Mouse (Mus musculus): ENCODE measurements at regions not wholly inside any gene's neighbourhood (a gene's known extent, or its start where the extent isn't known, plus 50 kb on each side); places are given as distances from the start of the nearest gene placed in this dataset.

DNA sequence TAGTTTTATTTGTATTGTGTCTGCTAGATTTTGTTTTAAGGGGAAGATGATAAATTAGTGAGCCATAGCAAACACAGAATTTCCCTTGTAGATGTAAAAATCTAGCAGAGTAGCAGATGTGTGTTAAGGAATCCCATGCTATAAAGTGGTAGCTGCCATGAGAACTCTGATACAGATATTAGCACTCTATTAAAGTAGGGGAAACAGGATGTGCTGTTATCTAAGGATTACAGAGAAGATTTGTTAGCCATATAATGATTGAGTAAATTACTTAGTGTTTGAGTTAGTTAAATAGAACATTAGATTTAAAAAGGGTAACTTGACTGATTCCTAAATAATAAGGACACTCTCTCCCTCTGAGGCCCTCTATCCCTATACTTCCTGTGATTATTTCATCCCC lies 541.5 kb upstream of the Vstm2a start:
- TF ChIP-seq CTCF (IDR thresholded peaks at IDR 0.05; ENCODE audit: low read depth) (no peak), EP300 (IDR thresholded peaks at IDR 0.05; ENCODE audit: low read depth) (no peak)

Measured in liver, embryonic 14.5 days (tissue).